Mouse (Mus musculus) adrenal gland, postnatal 14 days (tissue): ENCODE results near the gene Tspyl3. TPM values are rescaled to one million over a fixed set of nuclear protein-coding genes. Genes with fewer than 3 reads are reported as not detected.

Source experiments
- DNase-seq: peaks from one replicate; pipeline ENCODE4 v3.0.0; 2021; ENCODE audit warnings: mixed read lengths
- total RNA-seq: library from RNA; stranded (reverse); gene quantifications from 2 replicates; pipeline ENCODE4 v1.2.3, GENCODE M21; 2021

The Tspyl3 gene
- total RNA-seq, 1 experiment from 2014 or later: 3.2 TPM

- DNase-seq: peak; percentile 58
Measured at GRCm38 (mm10) chr2:153175995-153176570, 49.2 kb downstream of the Tspyl3 start.

Other genes starting within 250 kb of the Tspyl3 start
- gene Pdrg1, start 210.0 kb downstream of the Tspyl3 start, total RNA-seq: 112 and 124 TPM in 2 replicates
- gene Xkr7, start 193.6 kb downstream of the Tspyl3 start, total RNA-seq: 0.93 and 1.3 TPM in 2 replicates
- gene Ccm2l, start 159.5 kb downstream of the Tspyl3 start, total RNA-seq: 15.3 and 21.3 TPM in 2 replicates
- 2.0 and 2.9 TPM in 2 replicates for gene Hck, start 117.0 kb downstream of the Tspyl3 start, total RNA-seq
- 96.0 and 104 TPM in 2 replicates for gene Tm9sf4, start 64.1 kb downstream of the Tspyl3 start, total RNA-seq
- 9.3 and 10.6 TPM in 2 replicates for gene Plagl2, start 16.0 kb upstream of the Tspyl3 start, total RNA-seq
- gene Pofut1, start 16.1 kb upstream of the Tspyl3 start, total RNA-seq: 29.4 and 32.2 TPM in 2 replicates
- 22.5 and 24.4 TPM in 2 replicates for gene Kif3b, start 66.0 kb upstream of the Tspyl3 start, total RNA-seq
- 24.8 and 29.8 TPM in 2 replicates for gene Asxl1, start 120.4 kb upstream of the Tspyl3 start, total RNA-seq